Comparison of ENCODE assay signal across 1 mouse cellular context in genomic region chr5:21640961-21641360, GRCm38 (mm10).
A peak's percentile ranks its signal among the peaks of the same experiment; 100 is the strongest.
TF ChIP-seq lines count a peak whose summit lies in the region.

No protein-coding gene starts in this region.

TF ChIP-seq in CH12.LX, 34 proteins besides CTCF, POLR2A, EP300 and RAD21 (continued from another document):
- peak; percentile 80 for TF ChIP-seq SMC3 (IDR thresholded peaks at IDR 0.05; ENCODE audit: low read depth, low read length)
- TF ChIP-seq GABPA (IDR thresholded peaks at IDR 0.05; ENCODE audit: insufficient replicate concordance, low read depth, low read length): no peak
- TF ChIP-seq USF1 (IDR thresholded peaks at IDR 0.05; ENCODE audit: low read depth, low read length): no peak
- no peak for TF ChIP-seq POLR2AphosphoS2 (IDR thresholded peaks at IDR 0.05; ENCODE audit: low read depth, low read length)
- peak; percentile 9; the same call in 1 of the 2 replicates for TF ChIP-seq MAFK (IDR thresholded peaks at IDR 0.05; ENCODE audit: insufficient replicate concordance, low read length)
- TF ChIP-seq KAT2A (IDR thresholded peaks at IDR 0.05; ENCODE audit: insufficient replicate concordance, low read length): no peak
- TF ChIP-seq E2F4 (IDR thresholded peaks at IDR 0.05; ENCODE audit: insufficient replicate concordance, low read depth, low read length): no peak
- TF ChIP-seq ETS1 (conservative IDR thresholded peaks at IDR 0.05; ENCODE audit: low read depth, low read length): no peak
- TF ChIP-seq MAZ (IDR thresholded peaks at IDR 0.05; ENCODE audit: low read depth, low read length): no peak
- TF ChIP-seq ZC3H11A (IDR thresholded peaks at IDR 0.05; ENCODE audit: low read depth, low read length): peak; percentile 40
